Mouse (Mus musculus) lung, adult 2 months (tissue): ENCODE results near the gene Zfp536.

Source experiments
- CTCF ChIP-seq: fragments of 200-500 bp; IDR thresholded peaks from 2 replicates; pipeline ENCODE4 v1.5.1; 2011; ENCODE audit warnings: mild to moderate bottlenecking, low read length, control low read depth; ENCODE audit not compliant: insufficient read depth
- POLR2A ChIP-seq: fragments of 200-500 bp; IDR thresholded peaks from 2 replicates; pipeline ENCODE4 v1.6.1; 2011; ENCODE audit warnings: low read depth, mild to moderate bottlenecking, control low read depth, low read length, borderline replicate concordance; ENCODE audit errors: extremely low read depth

- TF ChIP-seq CTCF (no peak), POLR2A (no peak)
Observed at GRCm38 (mm10) chr7:37606472-37606871, 167.0 kb downstream of the Zfp536 start.
